Comparison of ENCODE assay signal across 26 mouse cellular contexts in genomic region chr5:35037438-35037837, GRCm38 (mm10). TPM values are rescaled to one million over a fixed set of nuclear protein-coding genes. Genes with fewer than 3 reads are reported as not detected.
DNase-seq lines count a peak whose midpoint lies in the region; ATAC-seq and TF ChIP-seq lines count a peak whose summit lies in the region.
"Had no signal": no experiment of that assay in that cellular context is flagged by ENCODE, and none has a peak within 500 bp of the region (broad histone marks: within the 10 kb centered on the region; RNA-seq: fewer than 3 reads in every experiment).

No protein-coding gene starts in this region.

- in situ Hi-C loops in Patski (cut with MboI; ENCODE audit: low pct_unique_long_range_greater_than_20kb), result no loop called here

- H3K27me3 ChIP-seq in lung, postnatal 0 days (replicated peaks; ENCODE audit: insufficient read depth, low read length), result no peaks in the 10 kb centered on the region
- no peaks in the 10 kb centered on the region for H3K27me3 ChIP-seq in Patski
- H3K27me3 ChIP-seq in stomach, postnatal 0 days (ENCODE audit: control insufficient read depth, insufficient read depth, low read length), result no peaks in the 10 kb centered on the region
- H3K27me3 ChIP-seq: forebrain, embryonic 12.5 days; limb, embryonic 15.5 days; midbrain, embryonic 12.5 days had no signal

- CTCF ChIA-PET in Patski (lab: Charles Lee), result interaction anchor here (1.0 kb wide), 1 partner anchor 50 kb away, joined by 3 read pairs; no protein-coding TSS in a partner anchor

- H3K4me1 ChIP-seq in lung, postnatal 0 days (ENCODE audit: insufficient read depth, low read depth, low read length), result no peaks in the 10 kb centered on the region
- no peaks in the 10 kb centered on the region for H3K4me1 ChIP-seq in stomach, postnatal 0 days (replicated peaks; ENCODE audit: control insufficient read depth, insufficient read depth)
- H3K4me1 ChIP-seq: forebrain, embryonic 12.5 days; midbrain, embryonic 12.5 days had no signal

- H3K4me2 ChIP-seq in lung, postnatal 0 days (replicated peaks; ENCODE audit: low read depth, low read length), result no peak overlapping the region
- H3K4me2 ChIP-seq in stomach, postnatal 0 days (replicated peaks; ENCODE audit: low read depth), result no peak overlapping the region
- H3K4me2 ChIP-seq: forebrain, embryonic 12.5 days; limb, embryonic 15.5 days; midbrain, embryonic 12.5 days had no signal

- no peak overlapping the region for H3K9ac ChIP-seq in lung, postnatal 0 days (replicated peaks; ENCODE audit: low read depth)
- no peak overlapping the region for H3K9ac ChIP-seq in stomach, postnatal 0 days (ENCODE audit: low read length)
- H3K9ac ChIP-seq: forebrain, embryonic 12.5 days; limb, embryonic 15.5 days; midbrain, embryonic 12.5 days had no signal

- POLR2A ChIA-PET in Patski (lab: Charles Lee), result no interaction called here

- no peaks in the 10 kb centered on the region for H3K9me3 ChIP-seq in lung, postnatal 0 days (ENCODE audit: low read length)
- no peaks in the 10 kb centered on the region for H3K9me3 ChIP-seq in stomach, postnatal 0 days (ENCODE audit: control insufficient read depth, low read length)
- H3K9me3 ChIP-seq: embryonic facial prominence, embryonic 10.5 days; forebrain, embryonic 12.5 days; G1E; limb, embryonic 15.5 days; midbrain, embryonic 12.5 days had no signal

- peak; percentile 42 for ATAC-seq in lung, postnatal 0 days
- peak; percentile 83 for ATAC-seq in Patski
- peak; percentile 16; the same call in 1 of the 2 replicates for ATAC-seq in stomach, postnatal 0 days (ENCODE audit: low FRiP score, low TSS enrichment)

- peak; percentile 39 for DNase-seq in lung, postnatal 0 days (ENCODE audit: low spot score)
- DNase-seq in lung, postnatal 4 days, result no peak
- DNase-seq in 416B (ENCODE audit: low read depth) (peak; percentile 72), Patski (ENCODE audit: low read depth, low spot score) (peak; percentile 62)
- DNase-seq in stomach, postnatal 0 days (ENCODE audit: low spot score), result no peak
- DNase-seq in adrenal gland, adult 18-20 months (ENCODE audit: low spot score in 2 of 2), result no peak
- no peak for DNase-seq in kidney, postnatal 25 days
- DNase-seq: adrenal gland, adult 8-10 months; cerebellum, adult 9-10 months; gastrocnemius, postnatal 10 days; heart, adult 18-20 months; heart, postnatal 10 days; kidney, adult 2 months; kidney, postnatal 10 days; layer of hippocampus, postnatal 36 days; right cerebral cortex, postnatal 25 days; thymus, postnatal 25 days had no signal

- 0 out of 2 replicates have a peak overlapping the region, but pooled peaks have one; percentile 43 for H3K27ac ChIP-seq in lung, postnatal 0 days (ENCODE audit: low read length)
- peak overlapping the region; percentile 61 for H3K27ac ChIP-seq in stomach, postnatal 0 days (replicated peaks)
- H3K27ac ChIP-seq: embryonic facial prominence, embryonic 10.5 days; forebrain, embryonic 12.5 days; layer of hippocampus, adult 2 months; limb, embryonic 15.5 days; macrophage had no signal

- TF ChIP-seq CTCF in lung, postnatal 0 days (IDR thresholded peaks at IDR 0.05), result no peak
- TF ChIP-seq CTCF in Patski (IDR thresholded peaks at IDR 0.05), result no peak
- no peak for TF ChIP-seq CTCF in stomach, postnatal 0 days (IDR thresholded peaks at IDR 0.05; ENCODE audit: low read depth)

- H3K36me3 ChIP-seq in lung, postnatal 0 days (ENCODE audit: insufficient read depth, low read length), result no peaks in the 10 kb centered on the region
- H3K36me3 ChIP-seq in stomach, postnatal 0 days (ENCODE audit: control insufficient read depth, insufficient read depth, low read length), result peaks cover 2% of the 10 kb centered on the region
- H3K36me3 ChIP-seq: G1E had no signal

- no peak overlapping the region for H3K4me3 ChIP-seq in lung, postnatal 0 days (ENCODE audit: low read depth, low read length)
- no peak overlapping the region for H3K4me3 ChIP-seq in stomach, postnatal 0 days (ENCODE audit: low read depth, low read length)
- H3K4me3 ChIP-seq: embryonic facial prominence, embryonic 10.5 days; forebrain, embryonic 12.5 days; layer of hippocampus, adult 2 months; limb, embryonic 15.5 days; midbrain, embryonic 12.5 days had no signal

- TF ChIP-seq EP300 in lung, postnatal 0 days (IDR thresholded peaks at IDR 0.05), result peak; percentile 44; the same call in 1 of the 2 replicates
- peak; percentile 45 for TF ChIP-seq EP300 in stomach, postnatal 0 days (optimal IDR thresholded peaks at IDR 0.05)

RNA-seq across cellular contexts. Expression of gene Hgfac, which starts 3.9 kb away (rescaled TPM):
- 0.73 and 0.82 TPM in 2 replicates for polyA plus RNA-seq in lung, postnatal 0 days (2015; fragmentation: Nextera tagmentation; extraction: Ambion mirVana)
- 5.5 TPM for polyA plus RNA-seq in Patski (2021)
- polyA plus RNA-seq in stomach, postnatal 0 days (2015; fragmentation: Nextera tagmentation; extraction: Ambion mirVana), result 1.6 and 2.5 TPM in 2 replicates
- total RNA-seq in adrenal gland, adult 18-20 months (2021), result under 1 TPM; 0.22 to 0.96 TPM
- polyA plus RNA-seq: G1E, macrophage had no signal

RNA-seq across cellular contexts. Expression of gene Dok7, which starts 19.1 kb away (rescaled TPM):
- polyA plus RNA-seq in lung, postnatal 0 days (2015; fragmentation: Nextera tagmentation; extraction: Ambion mirVana), result 0.56 and 0.67 TPM in 2 replicates
- 1.7 TPM for polyA plus RNA-seq in Patski (2021)
- 0.72 and 1.0 TPM in 2 replicates for polyA plus RNA-seq in stomach, postnatal 0 days (2015; fragmentation: Nextera tagmentation; extraction: Ambion mirVana)
- total RNA-seq in adrenal gland, adult 18-20 months (2021), result 10 to 100 TPM in 1 of 2 experiments, 1 to 10 TPM in 1; 7.4 to 16.0 TPM
- total RNA-seq: common myeloid progenitor, adult 5-6 weeks; G1E had no signal
- polyA plus RNA-seq: G1E; hindbrain, embryonic 11.5 days had no signal

Comparison
In these comparisons a context has a peak if more than half of its experiments do, and no peak if none do; other contexts are left out.
1. DNase-seq: peak in lung, postnatal 0 days (single experiment), 416B (single experiment) and Patski (single experiment); none in lung, postnatal 4 days (0 of 2), stomach, postnatal 0 days (single experiment), adrenal gland, adult 18-20 months (0 of 2) and kidney, postnatal 25 days (0 of 2).
2. ATAC-seq: peak in every context shown above with its lines; median percentile 83 in Patski; 42 in lung, postnatal 0 days; 16 in stomach, postnatal 0 days.